Mouse (Mus musculus) forebrain, embryonic 13.5 days (tissue): ENCODE results near the gene Podn. TPM values are rescaled to one million over a fixed set of nuclear protein-coding genes. Genes with fewer than 3 reads are reported as not detected.

Experiments used
- ATAC-seq: fragments of 200-750 bp; cut with Nextera tagmentation; 2 replicates; pipeline ENCODE4 v1.8.0; 2017
- H3K27ac ChIP-seq: fragments of 300-500 bp; sonication (generic); 2 replicates; pipeline ENCODE4 v1.5.1; 2015; ENCODE audit warnings: inconsistent platforms, mild to moderate bottlenecking, moderate library complexity
- H3K27me3 ChIP-seq: fragments of 300-500 bp; sonication (generic); 2 replicates; pipeline ENCODE4 v1.6.1; 2015; ENCODE audit warnings: mild to moderate bottlenecking, inconsistent platforms
- H3K36me3 ChIP-seq: fragments of 300-500 bp; sonication (generic); 2 replicates; pipeline ENCODE4 v1.6.1; 2015; ENCODE audit warnings: mild to moderate bottlenecking, inconsistent platforms; ENCODE audit not compliant: poor library complexity, severe bottlenecking
- H3K4me1 ChIP-seq: fragments of 300-500 bp; sonication (generic); 2 replicates; pipeline ENCODE4 v1.6.1; 2015; ENCODE audit warnings: inconsistent platforms
- H3K4me2 ChIP-seq: fragments of 300-500 bp; sonication (generic); 2 replicates; pipeline ENCODE4 v1.6.1; 2015; ENCODE audit warnings: inconsistent platforms, mild to moderate bottlenecking, moderate library complexity
- H3K4me3 ChIP-seq: fragments of 300-500 bp; sonication (generic); 2 replicates; pipeline ENCODE4 v1.5.1; 2015; ENCODE audit warnings: mild to moderate bottlenecking, inconsistent platforms
- H3K9ac ChIP-seq: fragments of 300-500 bp; sonication (generic); 2 replicates; pipeline ENCODE4 v1.6.1; 2015; ENCODE audit warnings: mild to moderate bottlenecking, inconsistent platforms
- H3K9me3 ChIP-seq: fragments of 300-500 bp; sonication (generic); replicated peaks from 2 replicates; pipeline ENCODE4 v1.6.1; 2016; ENCODE audit warnings: inconsistent platforms
- WGBS: fragments of 180-500 bp; shearing (Covaris S2); methylation state at CpG from one replicate; pipeline ENCODE4 v1.1.7; 2015; 5-methylcytosine and 5-hydroxymethylcytosine counted together
- microRNA-seq: library from miRNA; unstranded; fragments of <30 nt; microRNA quantifications from one replicate; pipeline ENCODE4, GENCODE M21; 2016
- polyA plus RNA-seq: library from polyadenylated mRNA; unstranded; fragments of >200 nt; fragmentation: Nextera tagmentation; extraction: Ambion mirVana; gene quantifications from 2 replicates; pipeline ENCODE4 v1.2.1, GENCODE M21; 2015

Gene Podn
- polyA plus RNA-seq, 1 experiment from 2014 or later = 0.27 TPM

DNA sequence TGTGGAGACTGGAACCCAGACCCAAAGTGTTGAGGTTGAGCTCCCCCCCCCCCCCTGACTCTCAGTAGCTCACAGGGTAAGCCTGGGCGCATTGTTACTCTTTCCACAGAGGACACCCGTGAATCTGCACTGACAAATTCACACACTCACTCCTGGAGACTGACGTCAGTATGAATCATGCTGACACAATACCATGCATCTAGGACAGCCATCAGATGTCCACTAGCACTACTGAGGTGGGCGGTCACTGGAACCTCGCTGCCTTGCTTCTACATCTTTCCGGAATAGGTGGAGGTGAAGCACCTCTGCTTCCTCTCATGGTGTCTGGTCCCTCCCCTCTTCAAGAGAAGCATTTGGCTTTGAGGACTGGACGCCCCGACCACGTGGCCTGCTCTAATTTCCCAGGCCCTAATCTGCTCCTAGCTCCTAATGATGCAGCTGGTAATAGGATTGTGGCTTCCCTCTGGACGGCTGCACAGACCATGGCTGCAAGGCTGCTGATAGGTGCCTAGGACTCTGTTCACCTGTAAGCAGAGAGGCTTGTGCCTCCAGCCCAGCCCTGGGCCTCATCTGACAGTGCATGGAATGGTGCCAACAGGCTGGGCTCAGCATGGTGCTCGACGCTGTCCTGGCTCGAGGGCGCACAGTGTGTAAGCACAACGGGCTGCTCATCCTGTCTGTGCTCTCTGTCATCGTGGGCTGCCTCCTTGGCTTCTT, 128.1 kb downstream of the Podn start, which contains the start of gene Slc1a7:
TSS of gene Slc1a7 (plus strand) at position 367 of the 717 bp plus-strand sequence.
- H3K9ac ChIP-seq = no peak within 1 kb of the TSS
- WGBS = 78% methylated on average over 16 of the region's 16 CpGs
- no peak within 1 kb of the TSS for H3K4me2 ChIP-seq
- H3K9me3 ChIP-seq = no peaks in the 10 kb centered on the region
- H3K4me3 ChIP-seq = no peak within 1 kb of the TSS
- H3K27ac ChIP-seq = no peak within 1 kb of the TSS
- H3K4me1 ChIP-seq = no peaks in the 10 kb centered on the region
- no peaks in the 10 kb centered on the region for H3K27me3 ChIP-seq
- no peaks in the 10 kb centered on the region for H3K36me3 ChIP-seq
- ATAC-seq = no peak

DNA sequence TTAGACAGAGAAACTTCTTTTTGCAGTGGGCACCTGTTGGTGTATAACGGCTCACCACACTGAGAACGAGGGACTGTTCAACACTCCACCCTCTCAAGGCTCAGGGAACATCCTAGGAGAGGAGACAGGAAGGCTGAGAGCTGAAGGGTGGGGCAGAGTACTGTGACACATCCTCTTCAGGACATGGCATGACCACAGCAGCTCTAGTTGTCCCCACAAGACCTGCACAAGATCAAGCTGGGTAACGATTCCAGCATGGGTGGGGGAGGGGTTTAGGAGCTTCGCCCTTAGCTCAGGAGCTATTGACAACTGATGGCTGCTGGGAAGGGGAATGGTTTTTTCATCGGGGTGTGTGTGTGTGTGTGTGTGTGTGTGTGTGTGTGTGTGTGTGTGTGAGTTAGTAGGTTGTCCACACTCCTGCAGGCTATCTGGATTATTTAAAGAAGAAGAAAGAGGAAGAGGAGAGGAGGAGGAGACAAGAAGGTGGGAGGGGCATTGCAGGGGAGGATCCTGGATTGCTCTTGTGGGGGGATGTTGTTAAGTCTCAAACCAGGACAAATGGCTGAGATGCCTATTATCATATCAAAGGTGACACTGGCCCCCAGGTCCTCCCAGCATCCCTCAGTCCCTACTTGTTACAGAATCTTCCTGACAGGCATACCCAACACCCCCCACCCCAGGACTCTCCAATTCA, 129.7 kb downstream of the Podn start:
- H3K9ac ChIP-seq = no peak overlapping the region
- no peak overlapping the region for H3K4me3 ChIP-seq
- WGBS = 65% methylated on average over 5 of the region's 5 CpGs
- no peaks in the 10 kb centered on the region for H3K36me3 ChIP-seq
- H3K9me3 ChIP-seq = no peaks in the 10 kb centered on the region
- no peak for ATAC-seq
- H3K4me1 ChIP-seq = peaks cover 14% of the 10 kb centered on the region
- no peak overlapping the region for H3K27ac ChIP-seq
- H3K4me2 ChIP-seq = no peak overlapping the region
- no peaks in the 10 kb centered on the region for H3K27me3 ChIP-seq

Small RNA genes lying within 50 kb of the gene (microRNA-seq; reads per million reads assigned to microRNA genes)
- not detected for gene Mir6397

Other genes starting within 250 kb of the Podn start
- gene Magoh, start 216.7 kb downstream of the Podn start, polyA plus RNA-seq = 196 and 224 TPM in 2 replicates
- gene 0610037L13Rik, start 206.6 kb downstream of the Podn start, polyA plus RNA-seq = 116 and 118 TPM in 2 replicates
- 19.4 and 19.8 TPM in 2 replicates for gene Cpt2, start 172.8 kb downstream of the Podn start, polyA plus RNA-seq
- gene Slc1a7, start 128.1 kb downstream of the Podn start, polyA plus RNA-seq = not detected in 2 replicates
- 223 and 237 TPM in 2 replicates for gene Scp2, start 48.6 kb upstream of the Podn start, polyA plus RNA-seq
- gene Echdc2, start 69.0 kb upstream of the Podn start, polyA plus RNA-seq = 11.8 and 12.8 TPM in 2 replicates
- not detected in 2 replicates for gene Zyg11a, start 121.6 kb upstream of the Podn start, polyA plus RNA-seq
- 22.6 and 24.6 TPM in 2 replicates for gene Zyg11b, start 204.7 kb upstream of the Podn start, polyA plus RNA-seq
- gene Coa7, start 231.7 kb upstream of the Podn start, polyA plus RNA-seq = 42.3 and 47.7 TPM in 2 replicates